Mouse (Mus musculus): Measurements from ENCODE around the gene Ctnnd2. TPM values are rescaled to one million over a fixed set of nuclear protein-coding genes. Genes with fewer than 3 reads are reported as not detected.
A peak's percentile ranks its signal among the peaks of the same experiment; 100 is the strongest.

Gene Ctnnd2
- polyA plus RNA-seq, 1 experiment from 2014 or later = 41.4 TPM

DNA sequence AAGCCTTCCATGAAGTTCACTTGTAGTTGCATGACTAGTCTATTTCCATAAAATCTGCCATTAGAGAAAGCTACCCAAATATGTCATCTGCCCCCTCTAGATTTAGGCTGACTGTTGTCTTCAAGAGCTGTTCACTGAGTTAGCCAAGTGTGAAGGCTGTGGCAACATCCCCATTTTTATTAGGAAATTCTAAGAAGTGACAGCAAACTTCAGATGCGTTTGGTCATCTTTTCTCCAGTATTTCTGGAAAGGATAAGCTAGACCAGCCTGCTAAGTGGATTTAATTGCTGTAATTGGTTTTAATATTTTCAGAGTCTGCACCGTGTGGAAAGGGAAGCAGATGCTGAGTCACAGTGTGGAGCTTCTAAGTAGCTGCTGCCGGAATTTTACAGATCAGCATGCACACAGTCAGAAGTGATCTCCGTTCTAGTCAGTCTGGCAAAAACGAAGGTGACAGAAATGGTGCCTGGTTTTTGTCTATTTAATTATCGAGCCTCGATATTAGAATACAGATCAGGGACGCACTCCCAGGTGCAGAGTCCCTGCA is 397.9 kb downstream of the Ctnnd2 start:
- ATAC-seq (ENCODE audit: low FRiP score, low read depth) = no peak
- H3K4me2 ChIP-seq (replicated peaks) = no peak overlapping the region
- 91% methylated on average over 8 of the region's 8 CpGs for WGBS
- no peak overlapping the region for H3K27ac ChIP-seq
- no peaks in the 10 kb centered on the region for H3K27me3 ChIP-seq (replicated peaks)
- no peaks in the 10 kb centered on the region for H3K36me3 ChIP-seq
- no peak overlapping the region for H3K9ac ChIP-seq
- H3K4me1 ChIP-seq = no peaks in the 10 kb centered on the region
- H3K4me3 ChIP-seq = no peak overlapping the region
- H3K9me3 ChIP-seq = no peaks in the 10 kb centered on the region

DNA sequence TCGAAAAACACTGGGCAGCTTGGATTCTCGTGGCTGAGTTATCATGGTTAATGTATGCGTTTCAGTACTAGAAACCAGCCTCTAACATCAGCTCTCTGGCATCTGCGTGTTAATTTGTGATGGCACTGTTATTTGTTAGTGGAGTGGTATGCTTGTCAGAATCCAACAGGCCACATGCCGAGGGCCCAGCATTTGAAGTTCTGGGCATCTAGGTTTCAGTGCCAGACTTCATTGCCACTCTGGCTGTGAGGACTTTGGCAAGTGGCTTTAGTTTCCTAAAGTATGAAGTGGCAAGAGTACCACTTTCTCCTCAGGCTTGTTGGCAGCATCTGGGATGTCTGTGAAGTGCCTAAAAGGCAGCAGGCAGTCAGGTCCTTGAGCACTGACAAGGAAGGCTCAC is 415.1 kb downstream of the Ctnnd2 start:
- Histone ChIP-seq H3K27ac (no peak overlapping the region), H3K36me3 (no peaks in the 10 kb centered on the region), H3K9ac (no peak overlapping the region), H3K27me3 (replicated peaks) (no peaks in the 10 kb centered on the region), H3K4me2 (replicated peaks) (no peak overlapping the region), H3K4me1 (no peaks in the 10 kb centered on the region), H3K9me3 (no peaks in the 10 kb centered on the region), H3K4me3 (no peak overlapping the region)
- no peak for ATAC-seq (ENCODE audit: low FRiP score, low read depth)
- WGBS = 85% methylated on average over 5 of the region's 5 CpGs

DNA sequence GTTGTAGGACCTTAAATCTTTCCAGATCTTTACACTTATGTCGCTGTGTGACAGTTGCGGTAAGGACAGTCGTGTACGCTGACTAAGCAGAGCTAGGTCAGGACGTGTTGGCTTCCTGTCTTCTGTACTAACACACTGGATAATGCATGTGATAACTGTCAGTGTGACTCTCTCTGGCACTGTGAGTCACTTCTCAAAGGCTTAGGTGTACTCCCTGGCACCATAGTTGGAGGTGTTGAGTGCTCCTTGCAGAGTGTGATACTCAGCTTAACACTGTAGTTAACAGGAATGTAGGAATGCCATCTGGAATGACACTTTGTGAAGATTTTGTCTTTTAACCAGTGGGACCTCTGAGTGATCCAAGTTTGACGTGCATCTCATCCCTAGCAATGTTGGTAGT is 418.5 kb downstream of the Ctnnd2 start:
- Histone ChIP-seq H3K4me2 (replicated peaks) (no peak overlapping the region), H3K9me3 (no peaks in the 10 kb centered on the region), H3K9ac (no peak overlapping the region), H3K4me1 (no peaks in the 10 kb centered on the region), H3K36me3 (no peaks in the 10 kb centered on the region), H3K27ac (no peak overlapping the region), H3K4me3 (no peak overlapping the region), H3K27me3 (replicated peaks) (no peaks in the 10 kb centered on the region)
- ATAC-seq (ENCODE audit: low FRiP score, low read depth) = no peak
- WGBS = 90% methylated on average over 6 of the region's 6 CpGs

DNA sequence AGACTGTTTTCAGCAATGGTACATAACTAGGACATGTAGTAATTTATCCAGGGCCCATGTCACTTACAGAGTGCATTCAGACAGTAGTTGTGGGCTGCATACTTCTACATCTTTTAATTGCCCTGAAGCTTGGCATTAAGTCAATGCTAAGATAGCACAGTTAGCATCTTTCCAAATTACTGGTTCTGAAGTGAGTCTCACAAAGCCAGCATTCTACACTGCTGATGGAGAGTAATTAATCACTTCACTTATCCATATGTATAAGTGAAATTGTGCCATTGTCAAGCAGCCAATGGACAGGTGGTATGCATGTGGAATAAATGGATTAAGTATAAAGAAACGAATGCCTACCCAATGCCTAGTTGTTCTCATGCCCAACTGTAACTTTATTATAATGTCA is 423.1 kb downstream of the Ctnnd2 start:
- Histone ChIP-seq H3K9ac (no peak overlapping the region), H3K27ac (no peak overlapping the region), H3K4me2 (replicated peaks) (no peak overlapping the region), H3K4me3 (no peak overlapping the region), H3K9me3 (no peaks in the 10 kb centered on the region), H3K4me1 (no peaks in the 10 kb centered on the region), H3K27me3 (replicated peaks) (no peaks in the 10 kb centered on the region), H3K36me3 (no peaks in the 10 kb centered on the region)
- WGBS = 45% methylated on average over 1 of the region's 1 CpGs
- no peak for ATAC-seq (ENCODE audit: low FRiP score, low read depth)

DNA sequence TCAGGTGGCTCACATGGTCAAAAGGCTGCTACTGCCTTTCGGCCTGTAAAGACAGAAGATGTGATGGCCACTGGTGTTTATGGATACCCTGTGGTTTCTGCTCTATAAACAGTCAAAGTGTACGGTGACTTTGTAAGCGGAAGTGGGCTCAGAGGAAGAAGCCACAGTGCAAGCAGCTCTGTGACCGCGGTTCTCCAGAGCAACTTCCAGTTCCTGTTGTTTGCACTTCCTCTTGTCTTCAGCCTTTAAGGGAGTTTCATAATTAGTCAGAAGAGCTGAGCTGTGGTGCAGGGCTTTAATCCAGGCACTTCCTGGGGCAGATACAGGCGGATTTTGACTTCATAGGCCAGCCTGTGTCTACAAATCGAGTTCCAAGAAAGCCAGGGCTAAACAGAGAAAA is 438.2 kb downstream of the Ctnnd2 start:
- no peak for ATAC-seq (ENCODE audit: low FRiP score, low read depth)

DNA sequence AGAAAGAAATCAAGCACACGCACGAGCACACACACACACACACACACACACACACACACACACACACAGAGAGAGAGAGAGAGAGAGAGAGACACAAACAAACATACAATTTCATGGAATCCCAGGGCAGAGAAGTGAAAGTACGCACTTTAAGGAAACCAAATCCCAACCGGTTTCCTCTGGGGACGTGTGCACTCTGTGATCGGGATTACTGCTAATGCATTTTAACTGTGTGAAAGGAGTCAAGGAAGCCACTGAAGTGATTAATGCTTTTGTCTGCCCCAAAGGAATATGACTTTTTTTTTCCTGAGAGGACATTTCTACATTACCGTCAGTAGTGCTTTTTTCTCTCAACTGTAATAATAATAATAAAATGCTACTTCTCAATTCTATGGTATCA is 443.1 kb downstream of the Ctnnd2 start:
- Histone ChIP-seq H3K4me1 (no peaks in the 10 kb centered on the region), H3K27me3 (replicated peaks) (no peaks in the 10 kb centered on the region), H3K9ac (no peak overlapping the region), H3K9me3 (no peaks in the 10 kb centered on the region), H3K27ac (no peak overlapping the region), H3K4me3 (no peak overlapping the region), H3K4me2 (replicated peaks) (no peak overlapping the region), H3K36me3 (no peaks in the 10 kb centered on the region)
- ATAC-seq (ENCODE audit: low FRiP score, low read depth) = no peak
- 59% methylated on average over 7 of the region's 7 CpGs for WGBS

More for the DNA sequence above, 438.2 kb downstream of the Ctnnd2 start:
- Histone ChIP-seq H3K9ac (no peak overlapping the region), H3K27me3 (replicated peaks) (no peaks in the 10 kb centered on the region), H3K4me3 (no peak overlapping the region), H3K4me1 (no peaks in the 10 kb centered on the region), H3K36me3 (no peaks in the 10 kb centered on the region), H3K9me3 (no peaks in the 10 kb centered on the region), H3K27ac (no peak overlapping the region), H3K4me2 (replicated peaks) (no peak overlapping the region)
- WGBS = 86% methylated on average over 7 of the region's 7 CpGs

DNA sequence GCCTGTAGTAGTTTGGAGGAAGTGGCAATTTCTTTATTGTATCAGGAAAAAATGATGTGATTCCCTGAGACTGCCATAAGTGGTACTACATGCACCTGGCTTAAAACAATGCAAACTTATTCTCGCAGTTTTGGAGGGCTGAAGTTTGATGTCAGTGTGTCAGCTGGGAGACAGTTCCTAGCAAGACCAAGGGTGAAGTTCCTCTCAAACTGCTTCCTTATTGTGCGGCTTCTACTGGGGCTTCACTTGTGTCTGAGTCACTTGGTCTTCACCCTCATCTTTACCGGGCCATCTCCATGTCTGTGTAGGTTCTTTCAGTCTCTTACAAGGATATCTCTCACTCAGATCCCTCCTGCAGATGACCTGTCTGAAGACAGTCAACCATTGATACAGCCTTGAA is 444.5 kb downstream of the Ctnnd2 start:
- H3K27ac ChIP-seq = no peak overlapping the region
- 84% methylated on average over 3 of the region's 3 CpGs for WGBS
- no peaks in the 10 kb centered on the region for H3K27me3 ChIP-seq (replicated peaks)
- no peaks in the 10 kb centered on the region for H3K4me1 ChIP-seq
- no peaks in the 10 kb centered on the region for H3K36me3 ChIP-seq
- H3K9me3 ChIP-seq = no peaks in the 10 kb centered on the region
- H3K9ac ChIP-seq = no peak overlapping the region
- no peak for ATAC-seq (ENCODE audit: low FRiP score, low read depth)
- H3K4me3 ChIP-seq = no peak overlapping the region
- no peak overlapping the region for H3K4me2 ChIP-seq (replicated peaks)

DNA sequence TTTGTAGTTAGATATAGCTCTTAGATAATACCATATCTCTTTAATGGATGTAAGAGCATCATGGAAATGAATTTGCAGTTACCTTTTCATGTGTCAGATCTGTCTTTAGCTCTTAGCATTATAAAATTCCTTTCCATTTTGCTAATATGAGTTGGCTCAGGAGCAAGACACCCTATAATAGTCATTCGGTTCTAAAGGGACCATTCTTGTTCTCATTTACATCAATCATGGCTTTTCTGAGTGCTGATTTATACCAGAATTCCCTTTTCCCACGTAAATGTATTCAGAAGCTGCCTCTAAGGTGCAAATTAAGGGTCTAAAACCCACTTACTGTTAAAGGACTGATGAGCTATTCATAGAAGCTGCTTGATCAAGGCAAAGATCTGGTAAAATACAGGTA is 445.5 kb downstream of the Ctnnd2 start:
- Histone ChIP-seq H3K36me3 (no peaks in the 10 kb centered on the region), H3K4me2 (replicated peaks) (no peak overlapping the region), H3K9ac (no peak overlapping the region), H3K9me3 (no peaks in the 10 kb centered on the region), H3K4me1 (no peaks in the 10 kb centered on the region), H3K27me3 (replicated peaks) (no peaks in the 10 kb centered on the region), H3K4me3 (no peak overlapping the region), H3K27ac (no peak overlapping the region)
- no peak for ATAC-seq (ENCODE audit: low FRiP score, low read depth)
- WGBS = 63% methylated on average over 2 of the region's 2 CpGs

DNA sequence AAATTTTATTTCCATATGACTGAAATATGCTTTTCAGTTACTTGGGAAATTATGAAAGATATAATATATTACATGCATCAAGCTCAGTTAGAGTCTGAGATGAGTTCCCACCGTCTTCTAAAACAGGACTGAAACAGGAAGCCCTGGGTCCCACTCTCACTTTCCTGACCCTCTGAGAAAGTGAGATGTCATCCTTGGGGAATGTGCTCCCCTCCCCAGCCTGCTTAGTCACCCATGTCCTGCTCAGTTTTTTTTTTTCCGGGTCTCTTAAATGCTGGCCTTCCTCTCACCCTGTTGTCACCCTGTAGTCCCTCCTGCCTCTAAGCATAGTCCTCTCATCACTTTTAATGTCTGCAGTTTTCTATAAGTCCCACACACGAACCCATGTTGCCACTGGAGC is 456.1 kb downstream of the Ctnnd2 start:
- Histone ChIP-seq H3K4me1 (no peaks in the 10 kb centered on the region), H3K27ac (no peak overlapping the region), H3K9me3 (no peaks in the 10 kb centered on the region), H3K4me3 (no peak overlapping the region), H3K9ac (no peak overlapping the region), H3K4me2 (replicated peaks) (no peak overlapping the region), H3K27me3 (replicated peaks) (no peaks in the 10 kb centered on the region), H3K36me3 (no peaks in the 10 kb centered on the region)
- no peak for ATAC-seq (ENCODE audit: low FRiP score, low read depth)
- WGBS = 68% methylated on average over 3 of the region's 3 CpGs

DNA sequence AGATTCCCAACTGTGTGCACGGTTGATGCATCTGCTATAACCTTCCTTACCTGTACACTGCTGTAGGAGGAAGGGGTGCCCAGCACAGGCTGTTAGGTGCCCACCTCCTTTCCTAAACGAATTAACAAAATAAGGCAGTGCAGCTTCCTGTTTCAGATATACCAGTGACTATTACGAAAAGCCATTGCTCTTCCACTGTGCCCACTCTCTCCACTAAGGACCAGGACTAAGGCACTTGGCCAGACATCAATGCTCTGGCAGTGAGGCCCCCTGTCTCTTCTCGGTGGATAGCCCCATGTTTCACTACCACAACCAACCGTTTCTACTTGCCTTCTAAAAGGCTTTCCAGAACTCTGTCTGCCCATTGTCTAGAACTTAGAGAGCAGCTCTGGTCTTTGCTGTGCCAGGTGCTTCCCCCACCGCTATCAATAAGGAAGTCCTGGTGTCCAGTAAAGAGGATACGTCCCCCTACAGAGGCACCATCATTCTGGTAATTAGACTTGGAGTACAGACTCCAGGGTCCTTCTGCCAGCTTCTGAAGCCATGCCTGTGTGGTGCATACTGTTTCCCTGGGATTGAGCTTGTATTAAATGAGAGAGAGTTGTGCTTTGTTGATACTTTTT is 459.8 kb downstream of the Ctnnd2 start:
- 0 out of 2 replicates have a peak, but pooled peaks cover 4% of the 10 kb centered on the region for H3K4me1 ChIP-seq
- WGBS = 82% methylated on average over 7 of the region's 7 CpGs
- H3K27me3 ChIP-seq (replicated peaks) = no peaks in the 10 kb centered on the region
- no peak overlapping the region for H3K27ac ChIP-seq
- H3K9ac ChIP-seq = no peak overlapping the region
- ATAC-seq (ENCODE audit: low FRiP score, low read depth) = no peak
- no peaks in the 10 kb centered on the region for H3K36me3 ChIP-seq
- no peak overlapping the region for H3K4me3 ChIP-seq
- H3K4me2 ChIP-seq (replicated peaks) = no peak overlapping the region
- H3K9me3 ChIP-seq = no peaks in the 10 kb centered on the region

DNA sequence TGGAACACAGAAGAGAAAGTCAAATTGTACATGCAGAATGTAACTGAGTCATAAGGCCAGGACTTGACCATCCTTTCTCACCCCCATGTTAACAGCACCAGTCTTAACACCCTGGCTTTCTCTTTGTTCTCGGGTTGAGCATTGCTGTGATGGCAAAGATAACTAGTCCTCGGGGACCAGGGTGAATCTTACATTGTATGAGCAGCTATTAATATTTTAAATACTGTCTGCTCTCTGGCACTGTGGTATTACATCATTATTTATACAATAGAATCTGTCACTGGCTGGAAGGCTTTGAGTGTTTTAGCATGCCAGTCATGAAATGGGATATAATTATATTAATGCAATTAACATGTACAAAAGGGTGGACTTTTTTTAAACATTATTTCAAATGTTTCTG is 461.5 kb downstream of the Ctnnd2 start:
- H3K9me3 ChIP-seq = no peaks in the 10 kb centered on the region
- no peak overlapping the region for H3K4me2 ChIP-seq (replicated peaks)
- 0 out of 2 replicates have a peak, but pooled peaks cover 4% of the 10 kb centered on the region for H3K4me1 ChIP-seq
- WGBS = 33% methylated on average over 2 of the region's 2 CpGs
- ATAC-seq (ENCODE audit: low FRiP score, low read depth) = peak; percentile 61
- no peak overlapping the region for H3K27ac ChIP-seq
- no peaks in the 10 kb centered on the region for H3K36me3 ChIP-seq
- no peaks in the 10 kb centered on the region for H3K27me3 ChIP-seq (replicated peaks)
- H3K9ac ChIP-seq = no peak overlapping the region
- no peak overlapping the region for H3K4me3 ChIP-seq

DNA sequence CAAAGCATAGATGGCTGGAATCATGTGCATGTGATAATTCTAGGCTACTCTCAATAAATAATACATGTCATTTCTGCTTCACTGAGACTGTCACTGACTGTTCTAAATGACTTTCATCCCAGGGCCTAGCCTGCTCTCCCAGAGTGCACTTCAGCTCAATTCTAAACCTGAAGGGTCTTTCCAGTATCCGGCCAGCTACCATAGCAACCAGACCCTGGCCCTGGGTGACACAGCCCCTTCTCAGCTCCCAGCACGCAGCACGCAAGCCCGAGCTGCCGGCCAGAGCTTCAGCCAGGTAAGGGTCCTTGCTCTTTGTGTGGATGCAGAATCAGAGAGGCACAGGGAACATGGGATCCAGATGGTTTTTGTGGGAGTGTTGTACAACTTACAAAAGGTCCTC is 462.1 kb downstream of the Ctnnd2 start:
- 0 out of 2 replicates have a peak, but pooled peaks cover 4% of the 10 kb centered on the region for H3K4me1 ChIP-seq
- no peaks in the 10 kb centered on the region for H3K36me3 ChIP-seq
- no peak overlapping the region for H3K4me2 ChIP-seq (replicated peaks)
- peak; percentile 76 for ATAC-seq (ENCODE audit: low FRiP score, low read depth)
- H3K9ac ChIP-seq = no peak overlapping the region
- H3K27me3 ChIP-seq (replicated peaks) = no peaks in the 10 kb centered on the region
- no peaks in the 10 kb centered on the region for H3K9me3 ChIP-seq
- WGBS = 23% methylated on average over 5 of the region's 5 CpGs
- no peak overlapping the region for H3K27ac ChIP-seq
- H3K4me3 ChIP-seq = no peak overlapping the region

DNA sequence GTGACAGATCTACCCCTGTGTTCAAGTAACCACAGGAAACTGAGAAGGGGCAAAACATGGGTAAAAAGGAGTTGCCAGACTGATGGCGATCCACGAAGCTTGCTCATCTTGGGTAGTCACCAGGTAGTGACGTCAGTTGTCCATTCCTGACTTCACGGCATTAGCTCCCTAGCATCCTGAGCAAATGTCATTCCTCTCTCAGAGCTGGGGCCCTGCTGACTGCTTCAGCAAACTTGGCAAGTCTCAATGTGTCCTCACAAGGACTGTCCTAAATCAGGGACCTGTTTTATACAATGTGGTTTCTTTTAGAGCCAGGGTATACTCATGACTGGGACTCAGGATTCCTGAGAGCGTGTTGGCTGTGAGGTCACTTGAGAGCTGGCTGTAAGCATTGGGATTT is 468.3 kb downstream of the Ctnnd2 start:
- H3K4me2 ChIP-seq (replicated peaks) = no peak overlapping the region
- H3K9me3 ChIP-seq = no peaks in the 10 kb centered on the region
- H3K27ac ChIP-seq = no peak overlapping the region
- H3K4me1 ChIP-seq = no peaks in the 10 kb centered on the region
- peaks cover 7% of the 10 kb centered on the region; the same call in 1 of the 2 replicates for H3K27me3 ChIP-seq (replicated peaks)
- WGBS = 94% methylated on average over 5 of the region's 5 CpGs
- no peak for ATAC-seq (ENCODE audit: low FRiP score, low read depth)
- H3K9ac ChIP-seq = no peak overlapping the region
- H3K36me3 ChIP-seq = no peaks in the 10 kb centered on the region
- H3K4me3 ChIP-seq = no peak overlapping the region
